Mouse (Mus musculus) large intestine, adult 2 months (tissue): Measurements from ENCODE around the gene Patl1. TPM values are rescaled to one million over a fixed set of nuclear protein-coding genes. Genes with fewer than 3 reads are reported as not detected.
"Not testable (repeated sequence)": the region's sequence is repeated elsewhere in the genome, so short reads cannot be mapped to it uniquely, and the experiment has no call there.

Source experiments
- DNase-seq: peaks from one replicate; pipeline ENCODE4 v3.0.0-alpha.2; 2012; ENCODE audit warnings: low read depth, low spot score
- WGBS: fragments of 180-500 bp; shearing (Covaris S2); methylation state at CpG from one replicate; pipeline ENCODE4 v1.1.7; 2018; 5-methylcytosine and 5-hydroxymethylcytosine counted together
- polyA plus RNA-seq: library from polyadenylated mRNA; depleted of rRNA; stranded (reverse); fragments of >200 nt; gene quantifications from 2 replicates; pipeline ENCODE4 v1.2.3, GENCODE M21; 2012; rRNA removed

The Patl1 gene
- polyA plus RNA-seq = 10.4 and 16.4 TPM in 2 replicates

DNA sequence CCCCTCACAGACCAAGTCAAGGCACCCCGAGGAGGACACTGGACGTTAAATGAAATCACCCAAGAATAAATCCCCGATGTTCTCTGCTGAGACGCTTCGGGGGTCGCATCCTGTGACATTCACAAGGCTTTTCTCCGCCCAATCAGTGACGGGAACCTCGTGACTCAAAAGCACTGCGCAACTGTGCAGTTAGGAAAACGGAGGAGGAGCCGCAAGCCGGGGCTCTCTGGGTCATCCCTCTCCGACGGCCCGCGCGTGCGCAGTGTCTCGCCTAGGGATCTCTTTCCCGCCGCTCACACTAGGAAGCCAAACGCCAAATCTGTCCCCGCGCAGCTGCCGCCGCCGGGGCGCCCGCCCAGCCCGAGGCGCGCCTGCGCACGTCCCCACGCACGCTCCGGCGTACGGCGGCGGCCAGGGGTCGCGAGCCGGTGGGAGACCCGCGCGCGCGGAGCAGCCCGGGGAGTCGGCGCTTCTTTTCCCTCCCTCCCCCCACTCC, at the start of gene Patl1:
Gene Patl1, plus strand, starts transcription at position 363 of the 496 bp plus-strand sequence.
- WGBS = 1% methylated on average over 51 of the region's 53 CpGs
- DNase-seq = peak; percentile 92

DNA sequence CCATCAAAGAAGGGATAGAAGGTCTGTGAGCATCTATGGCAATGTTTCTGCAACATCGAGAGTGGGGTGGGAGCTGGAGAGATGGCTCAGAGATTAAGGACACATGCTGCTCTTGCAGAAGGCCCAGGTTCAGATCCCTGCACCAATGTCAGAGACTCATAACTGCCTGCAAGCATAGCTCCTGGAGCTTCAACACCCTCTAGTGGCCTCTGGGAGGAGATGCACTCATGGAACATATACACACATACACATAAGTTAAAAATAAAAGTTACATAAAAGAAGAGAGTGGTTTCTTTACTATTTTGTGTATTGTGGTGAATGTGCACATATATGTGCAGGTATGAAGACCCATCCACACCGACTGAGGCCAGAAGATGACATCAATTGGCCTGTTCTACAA, 44.4 kb upstream of the Patl1 start:
- DNase-seq = no peak
- 83% methylated on average over 2 of the region's 2 CpGs for WGBS

DNA sequence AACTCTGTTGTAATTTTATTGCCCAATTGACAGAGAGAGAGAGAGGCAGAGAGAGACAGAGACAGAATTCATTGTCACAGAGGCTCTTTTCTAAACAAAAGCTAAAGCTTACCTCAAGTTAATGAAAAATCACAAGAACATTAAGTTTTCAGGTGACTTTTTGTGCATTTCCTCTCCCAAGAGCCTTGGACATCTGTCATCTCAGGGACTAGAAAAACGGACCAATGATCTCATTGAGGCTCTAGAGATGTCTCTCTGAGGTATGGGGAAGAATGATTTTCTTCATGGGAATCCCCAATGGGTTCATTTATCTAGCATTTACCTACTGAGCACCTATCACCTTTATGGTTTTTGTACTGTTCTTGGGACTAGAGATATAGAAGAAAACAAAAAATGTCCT, 37.2 kb upstream of the Patl1 start, which contains the start of gene Olfr1419:
Gene Olfr1419, minus strand, starts transcription at position 101 of the 400 bp plus-strand sequence.
- no peak for DNase-seq
- 23% methylated on average over 1 of the region's 1 CpGs for WGBS

DNA sequence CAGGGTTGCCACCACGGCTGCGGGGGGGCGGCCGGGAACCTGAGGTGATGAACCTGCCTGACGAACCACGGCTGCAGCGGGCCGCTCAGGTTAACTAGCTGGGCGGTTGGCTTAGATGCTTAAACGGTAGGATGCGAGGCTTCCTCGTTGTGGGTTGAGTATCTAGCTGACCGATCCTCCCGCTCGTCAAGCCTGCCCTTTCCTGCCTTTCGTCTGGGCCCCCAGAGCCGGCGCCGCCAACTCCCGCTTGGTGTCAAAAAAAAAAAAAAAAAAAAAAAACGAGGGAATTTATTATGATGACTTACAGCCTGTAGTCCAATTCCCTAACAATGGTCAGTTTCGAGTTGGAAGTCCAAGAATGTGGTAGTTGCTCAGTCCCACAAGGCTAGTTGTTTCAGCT, 33.8 kb upstream of the Patl1 start:
- WGBS = 55% methylated on average over 22 of the region's 22 CpGs
- not testable (repeated sequence) for DNase-seq

DNA sequence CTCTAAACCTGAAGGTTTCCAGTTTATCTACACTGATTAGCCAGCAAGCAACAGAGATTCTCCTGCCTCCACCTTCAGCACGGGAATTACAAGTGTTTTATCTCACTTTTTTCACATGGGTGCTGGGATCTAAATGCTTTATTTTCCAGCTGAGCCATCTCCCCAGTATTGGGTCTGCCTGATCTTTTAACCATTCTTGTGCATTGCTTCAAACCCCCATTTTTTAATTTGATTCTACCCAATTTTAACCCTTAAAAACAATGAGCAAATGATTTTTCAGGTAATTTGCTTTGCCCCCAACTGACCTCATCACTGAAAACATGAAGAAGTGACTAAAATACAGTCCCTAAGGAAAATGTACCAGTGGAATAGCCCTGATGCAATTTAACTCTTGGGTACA, 25.9 kb upstream of the Patl1 start, which contains the start of gene Olfr1420:
Gene Olfr1420, plus strand, starts transcription at position 301 of the 400 bp plus-strand sequence.
- 13% methylated on average over 1 of the region's 1 CpGs for WGBS
- no peak for DNase-seq

DNA sequence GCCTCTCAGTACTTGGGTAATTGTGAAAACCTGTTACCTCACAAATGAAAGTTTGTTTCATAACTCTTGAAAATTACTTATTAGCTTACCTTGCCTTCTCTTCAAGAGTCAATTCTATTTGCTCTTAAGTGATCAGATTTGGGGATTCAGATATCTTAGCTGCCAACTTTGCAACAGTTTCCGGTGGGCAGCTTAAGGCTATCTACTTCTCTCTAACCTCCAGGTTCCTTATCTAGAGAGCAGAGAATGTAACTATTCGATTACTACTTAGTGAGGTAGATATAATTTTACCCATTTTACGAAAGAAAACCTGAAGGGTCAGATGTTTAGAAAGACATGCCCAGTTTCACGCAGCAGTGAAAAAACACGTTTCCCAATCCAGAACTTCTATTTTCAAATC, 1.2 kb upstream of the Patl1 start:
- 87% methylated on average over 5 of the region's 5 CpGs for WGBS
- no peak for DNase-seq

DNA sequence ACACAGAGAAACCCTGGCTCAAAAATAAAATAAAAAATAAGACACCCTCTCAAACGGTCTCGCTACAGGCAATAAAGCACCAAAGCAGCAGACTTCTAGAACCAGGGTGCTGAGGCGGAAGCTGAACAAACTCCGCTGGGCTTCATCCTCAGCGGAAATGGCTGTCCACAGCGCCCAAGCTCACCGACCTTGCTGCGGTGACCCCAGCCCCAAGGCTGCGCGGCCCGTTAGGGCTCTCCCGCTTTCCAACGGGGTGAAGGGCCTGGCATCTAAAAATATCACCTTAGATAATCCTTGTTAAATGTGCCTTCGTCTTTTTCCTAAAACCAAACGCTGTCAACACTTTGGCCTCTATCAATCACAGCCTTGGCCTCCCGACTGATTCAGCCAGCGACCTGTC, 596 bp upstream of the Patl1 start:
- no peak for DNase-seq
- WGBS = 3% methylated on average over 17 of the region's 17 CpGs

DNA sequence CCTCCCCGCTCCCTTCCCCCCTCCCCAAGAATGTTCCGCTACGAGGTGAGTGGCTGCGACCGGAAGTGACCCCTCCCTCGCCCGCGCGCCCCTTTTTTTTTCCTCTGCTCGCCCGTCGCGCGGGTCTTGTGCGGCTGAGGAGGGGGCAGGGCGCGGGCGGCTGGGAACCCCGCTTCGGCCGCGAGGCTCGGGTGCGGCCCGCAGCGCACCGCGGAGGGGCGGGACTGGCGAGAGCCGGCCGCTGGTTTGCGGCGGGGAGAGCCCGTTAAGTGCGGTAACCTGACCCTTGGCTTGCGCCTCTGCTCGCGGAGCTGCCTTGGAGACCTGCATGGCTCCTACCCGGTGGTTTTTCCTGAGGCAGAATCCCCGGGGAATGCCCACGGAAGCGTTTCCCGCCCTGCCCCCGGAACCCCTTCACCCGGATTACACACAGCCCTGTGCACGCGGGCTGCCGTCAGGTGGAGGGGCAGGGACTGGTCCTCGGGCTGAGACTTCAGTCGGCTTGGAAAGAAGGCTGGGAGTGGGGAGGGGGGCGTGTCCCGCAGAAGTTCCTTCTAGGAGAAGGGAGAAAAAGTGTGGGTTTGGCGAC, 428 bp downstream of the Patl1 start:
- WGBS = under 1% methylated on average over 49 of the region's 54 CpGs
- no peak for DNase-seq

DNA sequence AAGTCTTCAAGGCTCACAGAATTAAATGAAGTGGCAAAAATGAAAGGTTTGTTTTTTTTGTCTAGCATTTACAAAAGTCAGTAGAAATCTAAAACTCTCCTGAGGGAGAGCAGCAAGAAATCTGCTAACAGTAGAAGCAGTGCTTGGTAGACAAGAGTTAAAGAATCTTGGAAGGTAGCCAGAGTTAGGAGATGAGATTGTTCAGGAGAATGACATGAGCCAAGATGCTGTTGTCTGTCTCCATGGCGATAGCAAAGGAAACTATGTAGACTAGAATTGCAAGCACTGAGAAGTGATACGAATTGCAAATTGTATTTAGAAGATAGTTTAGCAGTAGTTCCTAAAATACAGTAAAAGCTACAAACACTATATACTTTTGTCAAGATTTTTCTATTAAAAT, 3.6 kb downstream of the Patl1 start:
- no peak for DNase-seq
- WGBS = 11% methylated on average over 2 of the region's 2 CpGs

DNA sequence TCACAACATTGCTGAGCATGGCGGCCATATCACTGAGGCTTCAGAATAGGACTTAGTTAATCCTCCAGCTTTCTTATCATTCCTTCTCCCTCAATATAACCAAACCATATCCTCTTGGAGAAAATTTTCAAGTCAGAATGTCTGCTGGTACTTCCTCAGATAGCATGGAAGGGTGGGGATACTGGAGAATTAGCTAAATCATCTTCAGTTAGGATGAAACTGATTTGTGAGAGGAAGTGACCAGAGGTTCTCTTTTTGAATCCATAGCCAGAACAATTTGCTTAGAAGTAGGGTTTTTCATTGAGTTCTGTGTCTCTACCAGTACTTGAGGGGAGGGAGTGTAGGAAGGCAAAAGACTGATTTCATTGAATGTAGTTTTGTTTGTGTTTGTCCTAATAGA, 9.9 kb downstream of the Patl1 start:
- no peak for DNase-seq
- 91% methylated on average over 1 of the region's 1 CpGs for WGBS

DNA sequence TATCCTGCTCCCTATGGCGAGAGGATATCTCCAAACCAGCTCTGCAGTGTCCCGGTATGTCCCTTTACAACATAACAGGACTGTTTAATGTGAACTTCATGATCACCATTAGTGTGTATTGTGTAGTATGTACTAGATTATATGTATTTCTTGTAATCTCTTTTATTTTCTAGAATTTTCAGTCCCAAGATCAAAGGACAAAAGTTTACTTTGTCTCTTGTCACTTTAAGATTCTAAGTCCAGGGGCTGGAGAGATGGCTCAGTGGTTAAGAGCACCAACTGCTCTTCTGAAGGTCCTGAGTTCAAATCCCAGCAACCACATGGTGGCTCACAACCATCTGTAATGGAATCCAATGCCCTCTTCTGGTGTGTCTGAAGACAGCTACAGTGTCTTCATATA, 10.3 kb downstream of the Patl1 start:
- WGBS = 95% methylated on average over 2 of the region's 2 CpGs
- DNase-seq = not testable (repeated sequence)

DNA sequence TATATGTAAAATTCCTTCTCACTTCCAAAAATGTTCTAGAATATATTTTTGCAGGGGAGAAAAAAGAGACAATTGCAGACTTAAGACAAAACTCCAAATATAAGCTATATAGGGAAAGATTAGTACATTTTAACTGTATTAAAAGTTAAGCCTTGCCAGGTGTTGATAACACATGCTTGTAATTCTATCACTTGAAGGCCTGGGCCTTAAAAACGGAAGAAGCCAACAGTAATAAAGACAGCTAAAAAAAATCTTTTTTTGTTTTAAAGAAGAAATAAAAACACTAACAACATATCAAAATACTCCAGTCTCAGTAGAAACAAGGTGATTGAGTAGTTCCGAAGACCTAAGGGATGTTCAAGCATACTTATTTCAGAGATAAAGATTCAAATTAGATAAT, 14.2 kb downstream of the Patl1 start:
- 90% methylated on average over 2 of the region's 2 CpGs for WGBS
- no peak for DNase-seq

DNA sequence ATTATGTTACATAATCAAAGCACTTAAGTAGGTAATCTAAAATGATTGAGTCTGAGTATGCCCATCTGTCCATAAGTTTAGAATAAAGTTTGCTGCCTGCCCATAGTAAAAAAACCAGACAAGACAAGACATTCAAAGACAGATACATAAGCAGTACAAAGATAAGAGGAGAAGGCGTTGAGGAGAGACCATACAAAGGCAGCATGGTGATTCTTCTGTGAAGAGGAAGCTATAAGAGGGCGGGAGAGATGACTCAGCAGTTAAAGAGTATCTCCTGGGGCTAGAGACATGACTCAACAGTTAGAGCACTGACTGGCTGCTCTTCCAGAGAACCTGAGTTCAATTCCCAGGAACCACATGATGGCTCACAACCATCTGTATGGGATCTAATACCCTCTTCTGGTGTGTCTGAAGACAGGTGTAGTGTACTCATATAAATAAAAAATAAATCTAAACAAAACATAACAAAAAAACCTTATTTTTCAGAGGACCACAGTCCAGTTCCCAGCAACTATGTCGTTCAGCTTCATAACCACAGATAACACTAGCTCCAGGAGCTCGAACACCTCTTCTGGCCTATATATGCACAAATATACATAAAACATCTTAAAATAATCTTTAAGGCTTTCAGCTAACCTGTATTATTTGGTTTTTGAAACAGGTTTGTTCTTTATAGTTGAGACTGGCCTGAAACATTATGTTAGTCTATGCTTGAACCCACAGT, 16.0 kb downstream of the Patl1 start:
- no peak for DNase-seq
- 87% methylated on average over 4 of the region's 4 CpGs for WGBS

DNA sequence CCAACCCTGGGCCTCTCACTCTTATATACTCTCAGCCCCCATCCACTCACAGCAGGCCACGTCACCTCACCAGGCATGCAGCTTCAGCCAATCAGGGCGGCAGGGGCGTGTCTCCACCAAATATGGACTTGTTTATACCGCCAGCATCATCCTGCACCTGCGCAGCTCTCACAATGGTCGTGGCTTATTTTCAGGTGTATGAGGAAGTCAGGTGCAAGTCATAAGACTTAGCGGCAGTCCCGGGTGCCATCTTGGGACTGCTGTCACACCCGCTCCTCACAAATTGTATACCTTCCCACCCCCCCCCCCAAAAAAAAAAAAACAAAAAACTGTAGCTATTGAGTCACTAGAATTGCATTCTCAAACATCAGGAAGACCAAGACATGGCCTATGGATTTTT, 34.3 kb downstream of the Patl1 start:
- WGBS = 98% methylated on average over 9 of the region's 9 CpGs
- not testable (repeated sequence) for DNase-seq

DNA sequence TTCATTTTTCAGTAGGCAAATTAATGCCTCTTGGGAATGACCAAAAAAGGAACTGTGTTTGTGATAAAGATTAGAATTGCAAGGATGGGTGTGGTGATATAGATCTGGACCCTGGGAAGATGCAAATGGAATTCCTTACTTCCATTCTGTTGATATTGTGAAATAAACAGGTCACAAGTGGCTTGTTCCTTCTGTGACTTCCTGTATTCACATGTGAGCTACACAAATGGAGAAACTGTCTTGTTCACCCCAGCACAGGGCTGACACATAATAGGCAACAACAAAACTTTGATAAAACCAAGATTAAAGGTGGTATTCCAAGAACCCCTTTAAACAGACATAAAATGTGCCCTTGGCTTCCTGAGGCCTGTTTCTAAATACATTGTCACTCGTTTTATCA, 37.7 kb downstream of the Patl1 start:
- 40% methylated on average over 1 of the region's 1 CpGs for WGBS

DNA sequence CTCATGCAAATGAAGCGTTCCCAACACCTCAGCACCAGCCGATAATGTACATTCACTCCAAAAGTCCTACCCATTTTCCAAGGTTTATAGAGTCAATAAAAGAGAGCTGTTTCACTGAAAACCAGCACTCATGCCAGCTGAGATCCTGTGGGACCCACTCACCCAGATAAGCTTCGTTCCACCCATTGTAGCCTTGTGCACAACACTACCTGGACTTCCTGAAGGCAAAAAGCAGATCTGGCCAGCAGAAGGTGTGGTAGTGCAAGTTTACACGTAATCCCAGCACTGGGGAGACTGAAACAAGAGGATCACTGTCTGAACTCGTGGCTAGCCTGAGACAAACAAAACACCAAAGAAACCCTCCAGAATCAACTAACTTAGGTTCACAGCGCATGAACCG, 38.5 kb downstream of the Patl1 start:
- no peak for DNase-seq
- 35% methylated on average over 7 of the region's 7 CpGs for WGBS

More for the DNA sequence above, 37.7 kb downstream of the Patl1 start:
- no peak for DNase-seq

DNA sequence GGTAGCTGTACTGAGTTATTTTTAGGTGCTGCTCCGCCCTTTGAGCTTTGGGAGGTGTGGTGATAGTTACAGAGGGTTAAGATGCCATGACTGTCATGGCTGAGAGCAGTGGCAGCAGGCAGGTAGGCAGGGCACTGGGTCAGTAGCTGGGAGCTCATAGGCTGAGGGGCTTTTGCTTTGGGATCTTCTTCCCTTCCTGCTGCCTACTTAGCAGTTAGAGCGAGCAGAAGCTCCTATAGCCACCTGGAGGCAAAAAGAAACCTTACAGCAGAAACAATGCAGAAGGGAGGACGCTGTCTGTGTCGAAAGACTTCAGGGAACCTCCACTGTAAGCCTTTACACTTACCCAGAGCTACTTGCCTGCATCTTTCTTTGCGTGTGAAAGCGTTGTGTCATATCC, 42.0 kb downstream of the Patl1 start:
- DNase-seq = no peak
- WGBS = 59% methylated on average over 6 of the region's 6 CpGs

DNA sequence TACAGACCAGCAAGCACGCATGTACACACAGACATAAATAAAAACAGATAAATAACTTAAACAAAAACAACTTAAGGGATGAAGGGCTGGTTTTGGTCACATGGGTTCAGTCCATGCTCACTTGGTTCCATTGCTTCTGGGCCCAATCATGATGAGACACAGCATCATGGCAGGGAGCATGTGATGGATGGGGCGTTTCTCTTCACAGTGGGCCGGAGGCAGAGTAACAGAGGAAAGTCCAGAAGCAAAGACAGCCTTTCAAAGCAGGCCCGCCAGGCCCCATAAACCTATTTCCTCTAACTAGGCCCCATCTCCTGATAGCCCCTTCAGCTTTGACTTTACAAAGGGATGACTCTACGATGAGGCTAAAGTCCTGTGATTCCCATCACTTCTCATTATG, 44.4 kb downstream of the Patl1 start:
- no peak for DNase-seq
- 74% methylated on average over 5 of the region's 5 CpGs for WGBS

DNA sequence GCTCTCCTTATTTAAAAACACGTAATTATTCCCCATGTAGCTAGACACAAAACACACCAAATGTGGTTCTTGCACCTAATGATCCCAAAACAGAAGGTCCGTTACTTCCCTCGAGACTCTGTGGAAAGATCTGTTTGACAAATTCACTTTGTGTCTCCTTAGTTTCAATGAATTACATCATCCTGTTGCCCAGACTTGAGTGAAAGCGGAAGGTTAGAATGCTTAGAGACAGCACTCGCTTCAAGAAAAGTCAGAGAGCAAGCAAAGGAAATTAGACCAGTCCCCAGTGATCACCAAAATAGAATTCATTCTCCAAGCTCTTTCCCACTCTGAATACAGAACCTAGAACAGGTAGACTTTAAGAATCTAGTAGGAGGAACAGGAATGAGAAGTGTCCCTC, 45.2 kb downstream of the Patl1 start:
- WGBS = 89% methylated on average over 5 of the region's 5 CpGs

DNA sequence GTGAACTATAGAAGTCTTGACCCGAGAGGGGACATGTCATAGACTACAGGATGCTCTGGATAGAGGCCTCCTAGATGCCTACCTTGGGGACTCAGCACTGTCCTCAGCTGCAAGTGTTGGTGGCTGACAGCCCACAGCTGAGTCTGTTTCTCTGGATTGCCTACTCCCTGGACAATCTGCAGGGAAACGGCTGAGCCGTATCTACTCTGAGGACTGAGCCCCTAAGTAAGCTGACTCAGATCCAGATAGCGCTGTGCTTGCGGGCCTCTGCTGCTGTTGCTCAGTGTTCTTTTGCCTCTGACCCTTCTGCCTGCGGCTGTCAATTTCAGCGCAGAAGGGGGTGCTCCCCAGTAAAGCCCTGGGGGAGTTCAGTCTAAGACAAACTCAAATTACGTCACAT, 45.6 kb downstream of the Patl1 start:
- WGBS = 84% methylated on average over 8 of the region's 8 CpGs
- no peak for DNase-seq

More for the DNA sequence above, 45.2 kb downstream of the Patl1 start:
- DNase-seq = no peak

DNA sequence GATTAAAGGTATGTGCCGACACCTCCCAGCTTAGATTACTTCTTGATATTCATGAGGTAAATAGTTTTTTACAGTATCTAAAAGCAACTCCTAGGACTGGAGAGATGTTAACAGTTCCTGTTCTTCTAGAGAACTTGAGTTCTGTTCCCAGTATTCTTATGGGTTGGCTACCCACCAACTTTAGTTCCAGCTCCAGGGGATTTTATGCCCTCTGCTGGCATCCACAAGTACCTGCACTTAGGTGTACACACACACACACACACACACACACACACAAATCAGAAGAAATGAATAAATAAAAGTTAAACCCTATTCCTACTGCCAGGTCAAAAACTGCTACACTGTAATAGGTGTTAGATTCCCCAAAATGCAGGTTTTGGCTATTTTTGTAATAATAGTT, 52.1 kb downstream of the Patl1 start:
- no peak for DNase-seq
- WGBS = 100% methylated on average over 1 of the region's 1 CpGs
